Mouse (Mus musculus) ES-E14 (cell line): ENCODE measurements around the gene Fam71a. TPM values are rescaled to one million over a fixed set of nuclear protein-coding genes. Genes with fewer than 3 reads are reported as not detected.

ENCODE experiments used
- DNase-seq: peaks from one replicate; pipeline ENCODE4 v3.0.0-alpha.2; 2013; ENCODE audit warnings: low read depth, low spot score
- H3K27ac ChIP-seq: 2 replicates; pipeline ENCODE4 v1.5.1; 2012; ENCODE audit warnings: low read depth, mild to moderate bottlenecking, low read length, moderate library complexity, mixed read lengths; ENCODE audit not compliant: poor library complexity, insufficient read depth, severe bottlenecking
- H3K36me3 ChIP-seq: 2 replicates; pipeline ENCODE4 v1.6.1; 2012; ENCODE audit warnings: mild to moderate bottlenecking, low read length, moderate library complexity, mixed read lengths; ENCODE audit not compliant: control insufficient read depth, poor library complexity, insufficient read depth, severe bottlenecking
- H3K4me1 ChIP-seq, 2 experiments: fragments of 150-350 bp in 1 of 2; sonication (generic) in 1 of 2; 2 replicates each; pipeline ENCODE4 v1.6.1; 2012; ENCODE audit warnings: low read length in 2 of 2, mild to moderate bottlenecking in 1 of 2, mixed read lengths in 1 of 2; ENCODE audit not compliant: control insufficient read depth in 2 of 2, insufficient read depth in 2 of 2, poor library complexity in 1 of 2
- H3K4me3 ChIP-seq, 2 experiments: fragments of 150-350 bp in 1 of 2; sonication (generic) in 1 of 2; 2 replicates each; pipeline ENCODE4 v1.5.1; 2012; ENCODE audit warnings: low read length in 2 of 2, low read depth in 1 of 2, mild to moderate bottlenecking in 1 of 2, mixed read lengths in 1 of 2; ENCODE audit not compliant: insufficient read depth in 1 of 2, poor library complexity in 1 of 2, severe bottlenecking in 1 of 2
- H3K9ac ChIP-seq: 2 replicates; pipeline ENCODE4 v1.6.1; 2012; ENCODE audit warnings: low read depth, mild to moderate bottlenecking, low read length, mixed read lengths; ENCODE audit not compliant: poor library complexity, insufficient read depth, severe bottlenecking
- H3K9me3 ChIP-seq: fragments of 150-350 bp; sonication (generic); 2 replicates; pipeline ENCODE4 v1.6.1; 2012; ENCODE audit warnings: low read depth, mild to moderate bottlenecking, low read length; ENCODE audit not compliant: control insufficient read depth, insufficient read depth
- CHD2 ChIP-seq: IDR thresholded peaks from 2 replicates; pipeline ENCODE4 v1.6.1; 2014; ENCODE audit warnings: mild to moderate bottlenecking, low read depth, low read length, inconsistent platforms
- HCFC1 ChIP-seq: IDR thresholded peaks from 2 replicates; pipeline ENCODE4 v1.6.1; 2012; ENCODE audit warnings: low read length, inconsistent platforms, borderline replicate concordance; ENCODE audit not compliant: insufficient read depth
- MAFK ChIP-seq: IDR thresholded peaks from 2 replicates; pipeline ENCODE4 v1.6.1; 2014; ENCODE audit warnings: mild to moderate bottlenecking, low read depth, low read length, inconsistent platforms; ENCODE audit not compliant: insufficient read depth
- ZC3H11A ChIP-seq: IDR thresholded peaks from 2 replicates; pipeline ENCODE4 v1.6.1; 2012; ENCODE audit warnings: low read depth, mild to moderate bottlenecking, inconsistent platforms, low read length, borderline replicate concordance
- ZNF384 ChIP-seq: IDR thresholded peaks from 2 replicates; pipeline ENCODE4 v1.6.1; 2012; ENCODE audit warnings: low read depth, low read length, inconsistent platforms
- in situ Hi-C, 2 experiments: fragments of 600-800 bp; cut with MboI; formaldehyde crosslinking; loops; one replicate each; pipeline ENCODE4 v1.15.1; 2025; ENCODE audit warnings: low sequenced_read_pairs in 2 of 2, inconsistent platforms in 1 of 2; ENCODE audit not compliant: unreplicated experiment in 2 of 2
- total RNA-seq: library from RNA; depleted of rRNA; stranded (reverse); fragments of 300-350 nt; gene quantifications from 2 replicates; pipeline ENCODE4 v1.2.3, GENCODE M21; 2012

Fam71a gene
- total RNA-seq, 1 experiment = not detected

GRCm38 (mm10) chr1:191179846-191180245 is 15.2 kb upstream of the Fam71a start:
- no peak overlapping the region for H3K9ac ChIP-seq
- TF ChIP-seq ZNF384 = no peak
- TF ChIP-seq HCFC1 = no peak
- no peak for TF ChIP-seq MAFK
- no peak for TF ChIP-seq ZC3H11A
- no peak for TF ChIP-seq CHD2
- DNase-seq = no peak
- in situ Hi-C loops = no loop called here
- H3K27ac ChIP-seq = no peak overlapping the region
- H3K4me1 ChIP-seq = peaks cover 0 to 4% of the 10 kb centered on the region in 2 experiments; a peak in 1 of 4 replicates
- H3K4me3 ChIP-seq = no peak overlapping the region
- H3K36me3 ChIP-seq = no peaks in the 10 kb centered on the region
- H3K9me3 ChIP-seq = no peaks in the 10 kb centered on the region

- no peak for DNase-seq
- in situ Hi-C loops = no loop called here
- H3K9me3 ChIP-seq = no peaks in the 10 kb centered on the region
- H3K9ac ChIP-seq = no peak overlapping the region
- TF ChIP-seq MAFK = no peak
- no peak for TF ChIP-seq CHD2
- TF ChIP-seq ZC3H11A = no peak
- TF ChIP-seq HCFC1 = no peak
- TF ChIP-seq ZNF384 = no peak
- no peaks in the 10 kb centered on the region for H3K4me1 ChIP-seq
- H3K27ac ChIP-seq = no peak overlapping the region
- no peaks in the 10 kb centered on the region for H3K36me3 ChIP-seq
- no peak overlapping the region for H3K4me3 ChIP-seq
These were observed 14.0 kb upstream of the Fam71a start for GRCm38 (mm10) chr1:191178511-191179188.

GRCm38 (mm10) chr1:191176887-191177286 is 12.3 kb upstream of the Fam71a start:
- TF ChIP-seq ZC3H11A (no peak), HCFC1 (no peak), CHD2 (no peak), ZNF384 (no peak), MAFK (no peak)

GRCm38 (mm10) chr1:191172487-191172886 is 7.9 kb upstream of the Fam71a start:
- TF ChIP-seq MAFK (no peak), HCFC1 (no peak), ZC3H11A (no peak), CHD2 (no peak), ZNF384 (no peak)
- Histone ChIP-seq H3K4me1 (no peaks in the 10 kb centered on the region), H3K9me3 (no peaks in the 10 kb centered on the region), H3K27ac (no peak overlapping the region), H3K4me3 (no peak overlapping the region), H3K36me3 (no peaks in the 10 kb centered on the region; the same call in 1 of the 2 replicates), H3K9ac (no peak overlapping the region)
- no peak for DNase-seq
- in situ Hi-C loops = no loop called here

More at GRCm38 (mm10) chr1:191176887-191177286, 12.3 kb upstream of the Fam71a start:
- no peaks in the 10 kb centered on the region for H3K36me3 ChIP-seq
- H3K9me3 ChIP-seq = no peaks in the 10 kb centered on the region
- no peak overlapping the region for H3K9ac ChIP-seq
- in situ Hi-C loops = no loop called here
- H3K4me3 ChIP-seq = no peak overlapping the region
- no peak for DNase-seq
- no peak overlapping the region for H3K27ac ChIP-seq
- no peaks in the 10 kb centered on the region for H3K4me1 ChIP-seq
